Mouse (Mus musculus): Measurements from ENCODE around the gene Tmem198. TPM values are rescaled to one million over a fixed set of nuclear protein-coding genes. Genes with fewer than 3 reads are reported as not detected.

Gene Tmem198
- total RNA-seq, 2 experiments from 2014 or later, result 92.9 to 111 TPM

GRCm38 (mm10) chr1:75480036-75480435 lies 704 bp downstream of the Tmem198 start:
- intact Hi-C loops (cut with DNase I), result loop anchor here (2.0 kb wide), 1 partner anchor 109 kb away; no protein-coding TSS in a partner anchor

DNA sequence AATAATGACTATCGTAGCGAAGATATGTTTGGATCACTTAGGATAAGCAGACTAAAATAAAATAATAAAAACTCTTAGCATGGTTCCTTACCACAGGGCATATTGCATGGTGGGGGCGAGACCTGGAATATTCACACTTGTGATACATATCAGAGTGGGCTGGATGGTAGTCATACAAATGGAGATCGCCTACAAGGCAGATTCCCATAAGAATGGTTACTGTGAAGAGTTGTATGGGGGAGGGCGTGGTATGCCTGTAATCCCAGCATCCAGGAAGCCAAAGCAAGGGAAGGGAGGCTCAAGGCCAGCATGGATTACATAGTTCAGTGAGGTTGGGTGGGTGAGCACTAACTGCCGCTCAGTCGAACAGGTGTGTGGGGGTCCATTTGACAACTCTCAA lies 1.4 kb downstream of the Tmem198 start:
- peak in 1 of 2 experiments; percentile 82 for DNase-seq (ENCODE audit: low spot score in 2 of 2)
- intact Hi-C loops (cut with DNase I), result loop anchor here (2.0 kb wide), 1 partner anchor 108 kb away; no protein-coding TSS in a partner anchor

More at GRCm38 (mm10) chr1:75480036-75480435, 704 bp downstream of the Tmem198 start:
- DNase-seq (ENCODE audit: low spot score in 2 of 2), result peak in 1 of 2 experiments; percentile 31

DNA sequence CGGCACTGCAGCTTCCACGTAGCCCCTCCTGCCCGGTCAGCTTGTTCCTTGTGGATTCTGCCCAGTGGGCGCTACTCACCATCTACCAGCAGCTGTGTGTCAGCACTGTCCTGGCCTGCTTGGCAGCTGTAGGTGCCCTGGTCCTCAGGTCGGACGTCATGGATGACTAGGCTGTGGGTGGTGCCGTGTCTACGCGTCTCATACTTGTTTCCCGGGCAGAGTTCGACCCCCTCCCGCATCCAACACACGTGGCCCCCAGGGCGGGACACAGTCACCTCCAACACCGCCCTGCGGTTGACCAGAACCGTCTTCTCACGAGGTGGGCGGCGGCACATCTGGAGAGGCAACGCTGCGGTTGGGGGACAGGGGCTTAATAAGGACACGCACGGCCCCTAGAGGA lies 7.2 kb downstream of the Tmem198 start:
- intact Hi-C loops (cut with DNase I), result no loop called here
- DNase-seq (ENCODE audit: low spot score in 2 of 2), result no peak

GRCm38 (mm10) chr1:75487040-75487404 lies 7.7 kb downstream of the Tmem198 start:
- intact Hi-C loops (cut with DNase I), result no loop called here
- DNase-seq (ENCODE audit: low spot score in 2 of 2), result no peak

- DNase-seq (ENCODE audit: low spot score in 2 of 2), result peak; percentile 65 to 66
- intact Hi-C loops (cut with DNase I), result no loop called here
These were observed 8.3 kb downstream of the Tmem198 start for GRCm38 (mm10) chr1:75487405-75488161.

GRCm38 (mm10) chr1:75490785-75491551 lies 11.6 kb downstream of the Tmem198 start:
- no peak for DNase-seq (ENCODE audit: low spot score in 2 of 2)
- intact Hi-C loops (cut with DNase I), result no loop called here

- intact Hi-C loops (cut with DNase I), result no loop called here
These were observed 13.3 kb downstream of the Tmem198 start for GRCm38 (mm10) chr1:75492579-75493170.

DNA sequence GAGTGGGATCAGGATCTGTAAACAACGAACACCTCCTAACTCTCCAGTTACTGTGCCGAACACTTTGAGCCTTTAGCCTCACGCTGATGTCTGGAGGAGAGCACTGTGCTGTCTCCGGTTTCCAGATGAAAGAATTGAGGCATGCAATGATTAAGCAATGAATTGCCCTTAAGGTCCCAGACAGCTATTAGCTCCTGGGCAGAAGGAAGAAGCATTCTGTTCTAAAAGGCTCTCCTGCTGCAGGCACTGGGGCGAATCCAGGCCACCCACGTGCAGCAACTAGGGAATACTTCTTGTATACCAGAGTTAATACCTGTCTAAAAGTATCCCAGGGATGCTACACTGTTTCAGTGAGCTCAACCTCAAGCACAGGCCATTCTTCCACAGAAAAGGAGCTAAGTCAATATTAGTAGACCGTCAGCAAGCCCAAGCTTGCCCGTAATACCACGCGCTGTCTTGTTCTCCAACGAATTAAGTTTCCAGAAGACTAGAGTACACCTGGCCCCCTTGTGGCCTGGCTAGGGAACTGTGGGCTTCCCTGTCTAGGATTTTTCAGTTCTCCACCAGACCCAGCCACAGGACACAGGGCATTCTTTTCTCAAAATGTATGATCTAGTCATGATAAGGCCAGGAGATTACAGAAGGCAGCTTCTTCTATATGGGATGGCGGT lies 15.7 kb downstream of the Tmem198 start:
- intact Hi-C loops (cut with DNase I), result loop anchor here (5.0 kb wide), 1 partner anchor 102 kb away; no protein-coding TSS in a partner anchor
- DNase-seq (ENCODE audit: low spot score in 2 of 2), result peak in 1 of 2 experiments; percentile 47

More at GRCm38 (mm10) chr1:75492579-75493170, 13.3 kb downstream of the Tmem198 start:
- DNase-seq (ENCODE audit: low spot score in 2 of 2), result no peak

- intact Hi-C loops (cut with DNase I), result loop anchor here (5.0 kb wide), 1 partner anchor 98 kb away; no protein-coding TSS in a partner anchor
- DNase-seq (ENCODE audit: low spot score in 2 of 2), result no peak
These were observed 19.6 kb downstream of the Tmem198 start for GRCm38 (mm10) chr1:75498897-75499296.

- intact Hi-C loops (cut with DNase I), result loop anchor here (5.0 kb wide), 1 partner anchor 98 kb away; no protein-coding TSS in a partner anchor
- no peak for DNase-seq (ENCODE audit: low spot score in 2 of 2)
These were observed 20.1 kb downstream of the Tmem198 start for GRCm38 (mm10) chr1:75499441-75499840.

GRCm38 (mm10) chr1:75501905-75502304 lies 22.6 kb downstream of the Tmem198 start:
- no peak for DNase-seq (ENCODE audit: low spot score in 2 of 2)
- intact Hi-C loops (cut with DNase I), result no loop called here

DNA sequence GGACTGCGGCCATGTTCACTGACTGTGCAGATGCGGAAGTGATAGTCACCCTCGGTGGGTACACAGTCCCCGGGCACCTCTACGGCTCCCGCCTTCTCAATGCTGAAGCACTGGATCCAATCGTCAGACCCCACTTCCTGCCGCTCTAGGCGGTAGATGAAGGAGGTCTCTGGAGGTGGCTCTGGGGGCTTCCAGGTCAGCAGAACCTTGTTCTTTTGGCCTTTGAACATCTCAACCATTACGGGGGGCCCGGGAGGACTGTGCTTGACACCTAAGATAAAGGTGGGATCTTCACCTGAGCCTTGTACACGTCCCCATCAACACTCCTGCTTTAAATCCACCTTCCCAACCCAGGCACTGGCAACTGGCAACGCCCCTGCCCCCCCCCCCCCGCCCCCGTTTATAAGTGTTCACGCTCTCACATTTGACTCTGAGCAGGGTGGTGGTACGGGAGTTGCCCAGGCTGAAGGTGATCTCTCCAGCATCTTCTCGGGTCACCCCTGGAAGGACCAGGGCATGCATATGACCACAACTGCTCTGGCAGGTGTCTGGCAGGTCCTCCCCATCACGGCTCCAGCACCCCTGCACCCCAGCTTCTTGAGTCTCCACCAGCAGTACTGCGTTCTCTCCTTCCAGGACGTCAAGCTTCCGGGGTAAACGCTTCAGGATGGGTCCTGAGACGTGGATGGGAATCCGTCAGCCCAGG lies 23.8 kb downstream of the Tmem198 start:
- intact Hi-C loops (cut with DNase I), result no loop called here
- no peak for DNase-seq (ENCODE audit: low spot score in 2 of 2)

- DNase-seq (ENCODE audit: low spot score in 2 of 2), result no peak
- intact Hi-C loops (cut with DNase I), result no loop called here
These were observed 24.3 kb downstream of the Tmem198 start for GRCm38 (mm10) chr1:75503651-75503980.

- DNase-seq (ENCODE audit: low spot score in 2 of 2), result peak; percentile 45 to 79
- intact Hi-C loops (cut with DNase I), result loop anchor here (5.0 kb wide), 1 partner anchor 53 kb away; no protein-coding TSS in a partner anchor
These were observed 25.1 kb downstream of the Tmem198 start for GRCm38 (mm10) chr1:75504256-75505045.

DNA sequence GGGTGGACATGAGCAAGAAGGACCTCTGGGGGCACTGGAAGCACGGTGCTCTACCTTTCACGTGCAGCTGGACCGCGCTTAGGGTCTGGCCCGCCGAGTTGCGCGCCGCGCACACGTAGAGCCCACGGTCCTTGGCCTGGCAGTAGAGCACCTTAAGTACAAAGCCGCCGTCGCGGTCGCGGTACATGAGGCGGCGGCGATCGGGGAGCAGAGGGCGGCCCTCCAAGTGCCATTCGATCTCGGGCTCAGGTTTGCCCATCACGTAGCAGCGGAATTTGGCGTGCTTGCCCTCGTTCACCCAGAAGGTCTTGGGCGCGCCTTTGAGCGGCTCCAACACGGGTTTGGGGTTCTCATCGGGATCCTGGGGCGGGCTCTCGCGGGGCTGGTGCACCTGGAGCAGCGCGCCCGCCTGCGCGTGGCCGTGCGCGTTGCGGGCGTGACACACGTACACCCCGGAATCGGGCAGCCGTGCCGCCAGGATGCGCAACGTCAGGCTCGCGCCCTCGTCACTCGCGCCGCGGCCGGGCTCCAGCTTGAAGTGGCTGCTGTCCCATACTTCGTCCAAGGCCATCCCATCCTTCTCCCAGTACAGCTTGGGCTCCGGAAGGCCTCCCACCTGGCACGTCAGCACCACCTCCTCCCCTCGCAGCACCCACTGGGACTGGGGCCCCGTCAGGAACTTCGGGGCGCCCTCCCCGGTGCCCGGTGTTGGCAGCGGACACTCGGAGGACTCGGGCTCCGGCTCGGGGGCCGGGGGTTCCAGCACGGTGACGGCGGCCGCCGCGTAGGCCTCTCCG lies 26.0 kb downstream of the Tmem198 start:
- intact Hi-C loops (cut with DNase I), result loop anchor here (5.0 kb wide), 1 partner anchor 52 kb away; no protein-coding TSS in a partner anchor
- peak; percentile 86 to 89 for DNase-seq (ENCODE audit: low spot score in 2 of 2)

GRCm38 (mm10) chr1:75505956-75506831 lies 26.9 kb downstream of the Tmem198 start, which contains the start of gene Obsl1:
TSS of gene Obsl1 (minus strand) at chr1:75506452.
- DNase-seq (ENCODE audit: low spot score in 2 of 2), result peak; percentile 34 to 52
- intact Hi-C loops (cut with DNase I), result loop anchor here (5.0 kb wide), 1 partner anchor 51 kb away; no protein-coding TSS in a partner anchor

All from left cerebral cortex, postnatal 25 days (tissue).